Mouse (Mus musculus) kidney, postnatal 14 days (tissue): ENCODE results near the gene Ubac2.
"Not testable (repeated sequence)": the region's sequence is repeated elsewhere in the genome, so short reads cannot be mapped to it uniquely, and the experiment has no call there.

ENCODE experiments used
- DNase-seq: peaks from one replicate; pipeline ENCODE4 v3.0.0; 2022; ENCODE audit warnings: mixed read lengths

The Ubac2 gene

GRCm38 (mm10) chr14:121878176-121878858, at the start of gene Ubac2:
Gene Ubac2, plus strand, starts transcription at chr14:121878620.
- DNase-seq, result peak; percentile 99

GRCm38 (mm10) chr14:121829816-121830442, 48.5 kb upstream of the Ubac2 start:
- no peak for DNase-seq

- DNase-seq, result no peak
These were observed 45.4 kb upstream of the Ubac2 start for GRCm38 (mm10) chr14:121833001-121833520.

GRCm38 (mm10) chr14:121838161-121838560, 40.3 kb upstream of the Ubac2 start:
- DNase-seq, result no peak

- DNase-seq, result no peak
These were observed 38.2 kb upstream of the Ubac2 start for GRCm38 (mm10) chr14:121840217-121840616.

- DNase-seq, result no peak
These were observed 33.9 kb upstream of the Ubac2 start for GRCm38 (mm10) chr14:121844486-121844885.

- no peak for DNase-seq
These were observed 27.2 kb upstream of the Ubac2 start for GRCm38 (mm10) chr14:121851231-121851630.

GRCm38 (mm10) chr14:121852531-121852930, 25.9 kb upstream of the Ubac2 start:
- DNase-seq, result no peak

GRCm38 (mm10) chr14:121865162-121865561, 13.3 kb upstream of the Ubac2 start:
- DNase-seq, result peak; percentile 81

- DNase-seq, result no peak
These were observed 11.8 kb upstream of the Ubac2 start for GRCm38 (mm10) chr14:121866574-121866973.

- no peak for DNase-seq
These were observed 9.3 kb upstream of the Ubac2 start for GRCm38 (mm10) chr14:121869111-121869510.

- no peak for DNase-seq
These were observed 5.7 kb upstream of the Ubac2 start for GRCm38 (mm10) chr14:121872760-121873159.

GRCm38 (mm10) chr14:121873172-121873571, 5.2 kb upstream of the Ubac2 start:
- DNase-seq, result no peak

GRCm38 (mm10) chr14:121873646-121874045, 4.8 kb upstream of the Ubac2 start:
- DNase-seq, result no peak

- not testable (repeated sequence) for DNase-seq
These were observed 2.2 kb upstream of the Ubac2 start for GRCm38 (mm10) chr14:121876190-121876589.

- DNase-seq, result no peak
These were observed 1.6 kb upstream of the Ubac2 start for GRCm38 (mm10) chr14:121876860-121877259.

- no peak for DNase-seq
These were observed 780 bp upstream of the Ubac2 start for GRCm38 (mm10) chr14:121877640-121878039.

GRCm38 (mm10) chr14:121878859-121879206, 413 bp downstream of the Ubac2 start:
- DNase-seq, result no peak

- DNase-seq, result no peak
These were observed 933 bp downstream of the Ubac2 start for GRCm38 (mm10) chr14:121879266-121879840.

- no peak for DNase-seq
These were observed 2.8 kb downstream of the Ubac2 start for GRCm38 (mm10) chr14:121881211-121881610.

GRCm38 (mm10) chr14:121884150-121884797, 5.9 kb downstream of the Ubac2 start:
- DNase-seq, result peak; percentile 76

GRCm38 (mm10) chr14:121893747-121894146, 15.3 kb downstream of the Ubac2 start:
- peak; percentile 36 for DNase-seq

- peak; percentile 32 for DNase-seq
These were observed 16.2 kb downstream of the Ubac2 start for GRCm38 (mm10) chr14:121894511-121895135.
